Mouse (Mus musculus): ENCODE results near the gene Entpd1.

GRCm38 (mm10) chr19:40679632-40680031, 67.5 kb downstream of the Entpd1 start:
- no peak for TF ChIP-seq CTCF (IDR thresholded peaks at IDR 0.05; ENCODE audit: low read depth)
- no peak for TF ChIP-seq EP300 (IDR thresholded peaks at IDR 0.05; ENCODE audit: low read depth)

Data from liver, postnatal 0 days (tissue).